Mouse (Mus musculus) testis, adult 2 months (tissue): ENCODE measurements around the gene Apol6.

Experiments used
- CTCF ChIP-seq: fragments of 200-500 bp; IDR thresholded peaks from 2 replicates; pipeline ENCODE4 v1.5.1; 2012; ENCODE audit warnings: low read depth, mild to moderate bottlenecking, inconsistent platforms, low read length, moderate library complexity; ENCODE audit not compliant: control insufficient read depth, insufficient read depth, insufficient replicate concordance
- POLR2A ChIP-seq: fragments of 200-500 bp; IDR thresholded peaks from 2 replicates; pipeline ENCODE4 v1.6.1; 2012; ENCODE audit warnings: low read depth, mild to moderate bottlenecking, inconsistent platforms, low read length, moderate library complexity; ENCODE audit not compliant: control insufficient read depth

DNA sequence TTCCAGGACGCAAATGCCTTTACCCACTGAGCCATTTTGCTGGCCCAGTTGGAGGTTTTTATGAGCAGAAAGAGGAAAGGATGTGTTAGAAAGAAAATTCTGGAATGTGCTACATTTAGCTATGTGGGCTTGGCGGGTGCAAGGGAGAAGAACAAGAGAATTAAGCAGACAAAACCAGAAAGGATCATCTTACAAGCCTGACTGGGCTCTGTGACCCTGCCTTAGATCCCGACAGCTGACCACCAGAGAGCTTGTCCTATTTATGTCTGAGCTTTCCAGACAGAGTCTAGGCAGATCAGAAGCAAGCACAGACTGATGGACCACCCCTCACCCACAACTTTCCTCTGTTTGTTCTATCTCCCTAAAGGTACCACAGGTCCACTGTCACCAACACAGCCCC, 13.3 kb upstream of the Apol6 start:
- TF ChIP-seq POLR2A, result no peak
- no peak for TF ChIP-seq CTCF
